Mouse (Mus musculus) midbrain, embryonic 15.5 days (tissue): ENCODE results near the gene Mark3. TPM values are rescaled to one million over a fixed set of nuclear protein-coding genes. Genes with fewer than 3 reads are reported as not detected.

Experiments used
- ATAC-seq: fragments of 200-750 bp; cut with Nextera tagmentation; replicated peaks from 2 replicates; pipeline ENCODE4 v1.8.0; 2017; ENCODE audit warnings: moderate TSS enrichment
- H3K27ac ChIP-seq: fragments of 300-500 bp; sonication (generic); 2 replicates; pipeline ENCODE4 v1.5.1; 2015; ENCODE audit warnings: mild to moderate bottlenecking, inconsistent platforms
- H3K27me3 ChIP-seq: fragments of 300-500 bp; sonication (generic); replicated peaks from 2 replicates; pipeline ENCODE4 v1.6.1; 2015; ENCODE audit warnings: inconsistent platforms
- H3K36me3 ChIP-seq: fragments of 300-500 bp; sonication (generic); replicated peaks from 2 replicates; pipeline ENCODE4 v1.6.1; 2015; ENCODE audit warnings: inconsistent platforms
- H3K4me1 ChIP-seq: fragments of 300-500 bp; sonication (generic); 2 replicates; pipeline ENCODE4 v1.6.1; 2015; ENCODE audit warnings: inconsistent platforms
- H3K4me2 ChIP-seq: fragments of 300-500 bp; sonication (generic); 2 replicates; pipeline ENCODE4 v1.6.1; 2015; ENCODE audit warnings: inconsistent platforms, mild to moderate bottlenecking, moderate library complexity
- H3K4me3 ChIP-seq: fragments of 300-500 bp; sonication (generic); 2 replicates; pipeline ENCODE4 v1.5.1; 2015; ENCODE audit warnings: mild to moderate bottlenecking, inconsistent platforms
- H3K9ac ChIP-seq: fragments of 300-500 bp; sonication (generic); 2 replicates; pipeline ENCODE4 v1.6.1; 2015; ENCODE audit warnings: mild to moderate bottlenecking, inconsistent platforms
- H3K9me3 ChIP-seq: fragments of 300-500 bp; sonication (generic); 2 replicates; pipeline ENCODE4 v1.6.1; 2016; ENCODE audit warnings: inconsistent platforms
- WGBS: fragments of 180-500 bp; shearing (Covaris S2); methylation state at CpG from one replicate; pipeline ENCODE4 v1.1.7; 2015; ENCODE audit warnings: mixed read lengths; 5-methylcytosine and 5-hydroxymethylcytosine counted together
- polyA plus RNA-seq: library from polyadenylated mRNA; unstranded; fragments of >200 nt; fragmentation: Nextera tagmentation; extraction: Ambion mirVana; gene quantifications from 2 replicates; pipeline ENCODE4 v1.2.1, GENCODE M21; 2015

Gene Mark3
- polyA plus RNA-seq, 1 experiment from 2014 or later, result 53.1 TPM

DNA sequence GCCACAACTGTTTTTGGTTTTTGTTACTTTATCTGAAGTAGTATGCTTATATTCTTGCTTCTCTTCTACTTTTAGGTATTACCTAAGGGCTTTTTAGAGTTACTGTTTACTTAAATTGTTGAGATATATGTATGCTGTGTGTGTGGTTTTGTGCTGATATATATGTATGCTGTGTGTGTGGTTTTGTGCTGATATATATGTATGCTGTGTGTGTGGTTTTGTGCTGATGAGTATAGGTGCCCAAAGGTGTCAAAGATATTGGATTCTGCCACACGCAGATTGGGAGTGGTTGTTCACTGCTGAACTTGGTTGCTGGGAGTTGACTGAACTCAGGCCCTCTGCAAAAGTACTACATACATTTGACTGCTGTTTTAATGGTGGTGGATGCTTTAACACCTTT, 24.6 kb downstream of the Mark3 start:
- no peaks in the 10 kb centered on the region for H3K9me3 ChIP-seq
- no peaks in the 10 kb centered on the region for H3K4me1 ChIP-seq
- H3K4me2 ChIP-seq, result no peak overlapping the region
- H3K27ac ChIP-seq, result no peak overlapping the region
- WGBS, result 100% methylated on average over 1 of the region's 1 CpGs
- H3K27me3 ChIP-seq, result no peaks in the 10 kb centered on the region
- no peak for ATAC-seq
- H3K9ac ChIP-seq, result no peak overlapping the region
- no peak overlapping the region for H3K4me3 ChIP-seq
- H3K36me3 ChIP-seq, result peaks cover 19% of the 10 kb centered on the region; the same call in 1 of the 2 replicates

DNA sequence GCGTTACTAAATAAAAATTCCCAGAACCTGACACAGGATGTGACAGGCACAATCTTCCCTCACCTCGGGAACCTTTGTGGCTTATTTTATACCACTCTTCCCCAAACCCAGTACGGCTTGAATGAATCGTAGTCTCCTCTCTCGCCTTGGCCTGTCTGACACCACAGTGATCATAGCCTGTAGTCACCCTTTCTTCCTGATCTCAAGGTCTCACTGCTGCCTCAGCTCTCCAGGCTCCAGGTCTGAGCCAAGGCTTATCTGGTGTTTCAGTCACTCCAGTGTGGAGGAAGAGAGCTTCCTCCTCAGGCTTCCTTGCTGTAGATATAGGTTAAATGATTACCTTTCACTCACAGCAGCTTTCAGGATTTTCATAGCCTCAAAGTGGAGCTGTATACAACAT, 25.3 kb downstream of the Mark3 start:
- WGBS, result 89% methylated on average over 5 of the region's 5 CpGs
- no peak for ATAC-seq

DNA sequence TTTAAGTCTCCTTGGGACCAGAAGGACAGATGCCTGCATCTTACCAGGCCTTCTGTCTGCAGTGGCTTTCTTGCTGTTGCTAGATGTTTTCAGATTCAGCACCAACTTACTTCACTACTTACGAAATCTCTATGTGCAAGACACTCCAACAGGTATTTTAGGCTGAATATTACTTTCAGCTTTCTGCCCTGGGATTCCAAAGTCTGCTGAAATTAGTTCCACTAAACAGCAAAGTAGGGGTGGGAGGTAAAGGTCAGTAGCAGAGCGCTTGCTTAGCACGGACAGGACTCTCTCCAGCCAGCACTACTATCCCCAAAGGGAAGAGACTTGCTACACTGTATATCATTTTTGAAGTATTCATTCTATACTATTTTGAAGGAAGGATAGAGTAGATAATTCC, 29.5 kb downstream of the Mark3 start:
- Histone ChIP-seq H3K36me3 (peaks cover 14% of the 10 kb centered on the region; the same call in 1 of the 2 replicates), H3K4me2 (no peak overlapping the region), H3K27ac (no peak overlapping the region), H3K9me3 (no peaks in the 10 kb centered on the region), H3K27me3 (no peaks in the 10 kb centered on the region), H3K4me3 (no peak overlapping the region), H3K4me1 (no peaks in the 10 kb centered on the region), H3K9ac (no peak overlapping the region)
- no peak for ATAC-seq
- WGBS, result 94% methylated on average over 3 of the region's 3 CpGs

More for the DNA sequence above, 25.3 kb downstream of the Mark3 start:
- no peak overlapping the region for H3K9ac ChIP-seq
- H3K4me1 ChIP-seq, result no peaks in the 10 kb centered on the region
- H3K27ac ChIP-seq, result no peak overlapping the region
- H3K9me3 ChIP-seq, result no peaks in the 10 kb centered on the region
- no peaks in the 10 kb centered on the region for H3K27me3 ChIP-seq
- H3K4me2 ChIP-seq, result no peak overlapping the region
- no peak overlapping the region for H3K4me3 ChIP-seq
- peaks cover 17% of the 10 kb centered on the region; the same call in 1 of the 2 replicates for H3K36me3 ChIP-seq

DNA sequence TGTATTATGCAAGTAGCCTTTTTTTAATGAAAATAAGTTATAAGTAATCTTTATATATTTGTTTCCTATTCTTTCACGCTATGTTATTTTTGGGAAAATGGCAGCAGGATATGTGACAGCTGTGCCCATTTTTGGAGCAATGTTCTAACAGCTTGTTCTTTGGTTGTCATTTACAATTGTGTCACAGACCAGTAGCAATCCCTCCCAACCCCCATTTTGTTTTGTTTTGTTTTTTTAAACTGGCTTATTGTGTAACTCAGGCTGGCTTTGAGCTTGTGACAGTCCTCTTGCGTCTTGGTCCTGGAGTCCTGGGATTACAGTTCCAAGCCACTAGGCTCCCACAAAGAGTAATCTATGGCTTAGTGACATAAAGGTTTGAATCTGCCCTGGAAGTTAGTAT, 31.3 kb downstream of the Mark3 start:
- Histone ChIP-seq H3K36me3 (peaks cover 21% of the 10 kb centered on the region; the same call in 1 of the 2 replicates), H3K9me3 (no peaks in the 10 kb centered on the region), H3K4me1 (no peaks in the 10 kb centered on the region), H3K27ac (no peak overlapping the region), H3K4me3 (no peak overlapping the region), H3K27me3 (no peaks in the 10 kb centered on the region), H3K9ac (no peak overlapping the region), H3K4me2 (no peak overlapping the region)
- ATAC-seq, result no peak
- WGBS, result 82% methylated on average over 2 of the region's 2 CpGs

DNA sequence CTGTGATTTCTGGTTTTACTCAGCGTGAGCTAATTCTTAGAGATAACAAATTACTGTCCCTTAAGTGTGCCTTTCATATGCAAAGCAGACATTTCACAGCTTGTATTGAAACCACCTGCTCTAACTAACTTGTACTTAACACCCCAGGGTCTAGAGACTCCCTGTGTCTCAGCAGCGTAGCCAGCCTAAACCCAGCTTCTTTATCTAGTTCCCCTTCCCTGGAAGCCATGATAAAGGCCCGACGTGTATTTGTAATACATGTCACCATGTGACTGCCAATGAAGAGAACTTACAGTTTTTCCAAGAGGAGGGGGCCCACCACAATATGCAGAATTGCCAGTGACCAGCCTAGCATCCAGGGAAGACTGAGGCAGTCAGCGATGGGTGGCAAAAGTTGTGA, 33.7 kb downstream of the Mark3 start:
- no peak overlapping the region for H3K9ac ChIP-seq
- H3K4me1 ChIP-seq, result no peaks in the 10 kb centered on the region
- H3K27ac ChIP-seq, result no peak overlapping the region
- H3K4me2 ChIP-seq, result no peak overlapping the region
- 29% methylated on average over 5 of the region's 5 CpGs for WGBS
- peaks cover 29% of the 10 kb centered on the region for H3K36me3 ChIP-seq
- no peaks in the 10 kb centered on the region for H3K27me3 ChIP-seq
- ATAC-seq, result no peak
- no peak overlapping the region for H3K4me3 ChIP-seq
- no peaks in the 10 kb centered on the region for H3K9me3 ChIP-seq

DNA sequence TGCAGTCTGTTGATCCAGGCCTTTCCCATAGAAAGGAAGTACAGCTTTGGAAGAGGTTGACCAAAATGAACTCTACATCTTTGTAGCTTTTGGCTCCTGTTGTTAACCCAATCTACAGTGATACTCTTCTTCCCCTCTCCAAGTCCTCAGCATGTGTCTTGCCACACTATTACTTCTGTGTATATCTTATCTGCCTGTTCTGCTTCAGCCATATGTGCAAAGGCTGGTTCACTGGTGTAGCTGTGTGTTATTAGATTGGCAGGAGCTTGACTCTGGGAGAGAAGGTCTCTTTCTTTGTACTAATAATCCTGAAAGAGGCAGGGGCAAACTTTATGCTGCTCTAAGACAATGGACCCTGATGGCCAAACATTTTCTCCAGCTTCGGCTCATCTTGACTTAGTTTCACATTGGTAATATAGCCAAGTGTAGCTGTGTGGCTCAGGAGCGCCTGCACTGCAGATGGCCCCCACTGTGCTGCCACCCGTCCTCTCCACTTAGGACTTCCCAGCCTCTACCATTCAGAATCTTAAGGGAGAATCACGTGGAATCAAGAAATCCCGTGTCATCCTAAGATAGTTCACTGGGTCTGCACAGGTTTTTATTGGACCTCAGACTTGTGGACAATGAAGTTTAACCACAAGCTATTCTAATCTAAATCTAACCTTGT, 40.3 kb downstream of the Mark3 start:
- 88% methylated on average over 5 of the region's 5 CpGs for WGBS
- Histone ChIP-seq H3K27ac (no peak overlapping the region), H3K27me3 (no peaks in the 10 kb centered on the region), H3K4me2 (no peak overlapping the region), H3K4me1 (no peaks in the 10 kb centered on the region), H3K4me3 (no peak overlapping the region), H3K9me3 (no peaks in the 10 kb centered on the region), H3K9ac (no peak overlapping the region), H3K36me3 (peaks cover 32% of the 10 kb centered on the region)
- no peak for ATAC-seq

DNA sequence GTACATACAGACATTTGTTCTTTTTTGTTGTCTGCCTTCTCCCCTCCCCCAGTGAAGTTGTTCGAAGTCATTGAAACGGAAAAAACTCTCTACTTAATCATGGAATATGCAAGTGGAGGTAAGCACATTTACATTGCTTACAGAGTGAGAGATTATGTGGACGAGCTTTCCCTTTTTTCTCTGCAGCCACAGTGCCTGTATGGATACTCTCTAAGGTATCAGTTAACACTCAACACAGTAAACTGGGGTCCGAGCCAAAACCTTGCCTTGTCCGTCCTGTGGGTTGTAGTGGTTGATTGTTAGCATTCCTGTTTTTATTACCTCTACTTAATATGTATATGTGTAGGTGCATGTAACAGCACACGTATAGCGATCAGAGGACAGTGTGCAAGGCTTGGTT, 43.9 kb downstream of the Mark3 start:
- Histone ChIP-seq H3K9ac (no peak overlapping the region), H3K4me2 (no peak overlapping the region), H3K4me1 (no peaks in the 10 kb centered on the region), H3K4me3 (no peak overlapping the region), H3K27ac (no peak overlapping the region), H3K27me3 (no peaks in the 10 kb centered on the region), H3K36me3 (peaks cover 22% of the 10 kb centered on the region), H3K9me3 (no peaks in the 10 kb centered on the region)
- WGBS, result 85% methylated on average over 7 of the region's 7 CpGs
- ATAC-seq, result no peak

DNA sequence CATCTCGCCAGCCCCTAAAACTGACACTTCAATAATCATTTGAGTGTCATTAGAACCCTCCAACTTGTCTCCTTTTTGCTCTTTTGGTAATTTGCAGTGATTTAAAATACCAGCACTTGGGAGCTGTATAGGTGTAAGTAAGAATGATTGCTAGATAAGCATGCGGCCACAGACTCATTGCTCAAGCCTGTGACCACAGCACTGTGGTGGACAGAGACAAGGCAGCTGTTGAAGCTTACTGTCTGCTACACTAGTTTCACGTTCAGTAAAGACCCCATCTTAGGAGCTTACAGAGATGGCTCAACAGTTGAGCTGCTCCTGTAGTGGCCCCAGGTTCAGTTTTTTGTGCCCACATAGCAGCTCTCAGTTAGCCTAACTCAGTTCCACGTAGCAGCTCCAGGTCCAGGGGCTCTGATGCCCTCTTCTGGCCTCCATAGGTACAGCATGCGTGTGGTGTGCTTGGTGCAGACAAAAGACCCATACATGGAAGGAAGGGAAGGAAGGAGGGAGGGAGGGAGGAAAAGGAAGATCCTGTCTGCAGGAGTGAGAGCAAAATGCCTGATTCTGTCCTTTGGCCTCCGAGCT, 73.8 kb downstream of the Mark3 start:
- peak; percentile 63 for ATAC-seq
- peaks cover 44% of the 10 kb centered on the region for H3K36me3 ChIP-seq
- no peaks in the 10 kb centered on the region for H3K27me3 ChIP-seq
- 55% methylated on average over 6 of the region's 6 CpGs for WGBS
- H3K9me3 ChIP-seq, result no peaks in the 10 kb centered on the region
- 0 out of 2 replicates have a peak overlapping the region, but pooled peaks have one; percentile 27 for H3K27ac ChIP-seq
- H3K4me1 ChIP-seq, result no peaks in the 10 kb centered on the region
- H3K4me2 ChIP-seq, result no peak overlapping the region
- no peak overlapping the region for H3K4me3 ChIP-seq
- no peak overlapping the region for H3K9ac ChIP-seq

DNA sequence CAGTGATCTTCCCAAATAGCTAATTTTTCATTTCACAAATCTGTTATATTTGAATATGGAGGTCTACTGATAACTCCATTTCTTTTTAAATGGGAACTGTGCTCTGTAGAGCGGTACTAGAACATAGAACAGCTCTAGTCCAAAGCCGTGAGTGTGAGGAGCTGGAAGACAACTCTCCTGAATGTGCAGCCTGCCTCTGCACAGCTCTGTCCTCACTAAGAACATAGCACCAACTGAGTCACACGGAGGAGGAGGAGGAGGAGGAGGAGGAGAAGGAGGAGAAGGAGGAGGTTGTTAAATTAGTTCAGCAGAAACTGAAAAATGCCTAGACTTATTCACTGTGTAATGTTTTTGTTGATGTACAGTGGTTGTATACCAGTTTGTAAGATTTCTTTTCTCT, 78.6 kb downstream of the Mark3 start:
- ATAC-seq, result no peak
- 81% methylated on average over 3 of the region's 3 CpGs for WGBS
- Histone ChIP-seq H3K4me3 (no peak overlapping the region), H3K9ac (no peak overlapping the region), H3K36me3 (peaks cover 27% of the 10 kb centered on the region), H3K4me2 (no peak overlapping the region), H3K27me3 (no peaks in the 10 kb centered on the region), H3K4me1 (no peaks in the 10 kb centered on the region), H3K27ac (no peak overlapping the region), H3K9me3 (no peaks in the 10 kb centered on the region)

DNA sequence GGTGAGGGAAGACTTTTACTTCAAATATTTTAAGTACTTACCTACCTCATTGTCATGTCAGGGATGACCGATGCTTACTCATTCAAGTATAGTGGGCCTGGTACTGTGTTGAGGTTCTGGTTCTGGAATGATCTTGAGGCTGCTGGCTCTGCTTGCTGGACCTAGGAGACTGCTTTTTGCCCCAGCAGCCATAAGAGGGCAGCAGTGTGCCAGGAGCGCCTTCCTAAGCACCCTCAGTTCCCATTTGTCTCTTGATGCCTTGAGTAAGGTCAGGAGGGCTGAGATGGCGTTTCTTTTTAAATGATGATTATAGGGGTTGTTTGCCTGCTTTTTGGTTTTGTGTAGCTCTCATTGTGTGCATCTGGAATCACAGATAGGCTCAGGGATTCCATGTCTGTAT, 79.1 kb downstream of the Mark3 start:
- 0 out of 2 replicates have a peak, but pooled peaks have one; percentile 39 for ATAC-seq
- WGBS, result 27% methylated on average over 3 of the region's 3 CpGs
- Histone ChIP-seq H3K27ac (no peak overlapping the region), H3K9ac (no peak overlapping the region), H3K9me3 (no peaks in the 10 kb centered on the region), H3K27me3 (no peaks in the 10 kb centered on the region), H3K4me1 (no peaks in the 10 kb centered on the region), H3K4me2 (no peak overlapping the region), H3K36me3 (peaks cover 24% of the 10 kb centered on the region), H3K4me3 (no peak overlapping the region)

DNA sequence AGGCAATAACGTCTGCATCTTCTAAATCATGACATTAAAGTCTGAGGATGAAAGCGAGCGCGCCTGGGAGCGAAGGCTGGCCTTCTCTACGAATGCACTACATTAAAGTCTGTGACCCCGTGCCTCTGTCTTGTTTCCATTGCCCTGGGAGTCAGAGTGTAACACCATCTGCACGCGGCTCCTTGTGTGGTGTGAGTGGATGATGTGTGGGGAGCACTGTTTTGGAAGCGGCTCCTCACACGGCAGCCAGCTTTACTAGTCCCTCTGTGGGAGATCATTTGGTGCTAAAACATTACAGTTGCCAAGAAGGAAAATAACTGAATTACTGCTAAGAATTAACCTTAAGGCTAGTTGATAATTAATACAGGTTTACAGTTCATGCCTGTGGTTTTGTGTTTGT, 81.4 kb downstream of the Mark3 start:
- H3K9ac ChIP-seq, result no peak overlapping the region
- H3K36me3 ChIP-seq, result peaks cover 18% of the 10 kb centered on the region
- 94% methylated on average over 11 of the region's 11 CpGs for WGBS
- H3K4me1 ChIP-seq, result no peaks in the 10 kb centered on the region
- H3K4me3 ChIP-seq, result no peak overlapping the region
- no peaks in the 10 kb centered on the region for H3K9me3 ChIP-seq
- no peak overlapping the region for H3K27ac ChIP-seq
- no peak overlapping the region for H3K4me2 ChIP-seq
- no peaks in the 10 kb centered on the region for H3K27me3 ChIP-seq
- no peak for ATAC-seq

DNA sequence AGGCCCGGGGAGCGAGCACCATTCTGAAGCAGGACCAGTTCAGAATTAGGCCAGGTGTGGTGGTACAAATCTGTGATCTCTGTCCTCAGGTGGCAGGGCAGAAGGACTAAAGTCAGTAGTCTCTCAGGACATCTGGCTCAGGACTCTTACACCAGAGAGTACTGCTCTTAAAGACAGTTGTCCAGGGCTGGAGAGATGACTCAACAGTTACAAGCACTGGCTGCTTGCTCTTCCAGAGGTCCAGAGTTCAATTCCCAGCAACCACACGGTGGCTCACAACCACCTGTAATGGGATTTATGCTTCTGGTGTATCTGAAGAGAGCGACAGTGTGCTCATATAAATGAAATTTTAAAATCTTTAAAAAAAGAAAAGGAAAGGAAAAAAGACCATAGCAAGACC, 85.0 kb downstream of the Mark3 start:
- Histone ChIP-seq H3K4me3 (no peak overlapping the region), H3K4me1 (no peaks in the 10 kb centered on the region), H3K9ac (no peak overlapping the region), H3K9me3 (no peaks in the 10 kb centered on the region), H3K4me2 (no peak overlapping the region), H3K27ac (no peak overlapping the region), H3K27me3 (no peaks in the 10 kb centered on the region), H3K36me3 (peaks cover 18% of the 10 kb centered on the region)
- 96% methylated on average over 4 of the region's 4 CpGs for WGBS
- ATAC-seq, result no peak

DNA sequence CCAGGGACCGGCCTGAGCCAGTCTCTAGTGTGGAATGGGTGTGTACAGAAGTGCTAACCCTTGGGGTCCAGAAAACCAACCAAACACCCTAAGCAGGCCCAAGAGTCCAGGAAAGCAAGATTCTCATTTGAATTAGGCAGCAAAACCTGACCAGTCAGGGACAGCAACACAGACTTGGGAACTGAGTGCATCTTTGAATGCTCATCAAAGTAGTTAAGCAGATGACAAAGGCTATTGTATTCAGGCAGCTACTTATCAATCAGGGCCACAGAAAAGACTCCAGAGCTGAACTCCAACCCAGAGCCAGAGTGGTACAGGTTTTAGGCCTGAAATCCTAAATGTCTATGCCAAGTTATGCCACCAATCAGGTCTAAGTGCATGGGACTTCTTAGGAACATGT, 86.3 kb downstream of the Mark3 start:
- Histone ChIP-seq H3K4me2 (no peak overlapping the region), H3K9me3 (no peaks in the 10 kb centered on the region), H3K4me1 (no peaks in the 10 kb centered on the region), H3K4me3 (no peak overlapping the region), H3K27me3 (no peaks in the 10 kb centered on the region), H3K27ac (no peak overlapping the region), H3K9ac (no peak overlapping the region), H3K36me3 (peaks cover 12% of the 10 kb centered on the region; the same call in 1 of the 2 replicates)
- no peak for ATAC-seq
- 90% methylated on average over 1 of the region's 1 CpGs for WGBS
